Mouse (Mus musculus) liver, postnatal 0 days (tissue): Measurements from ENCODE around the gene Wasl. TPM values are rescaled to one million over a fixed set of nuclear protein-coding genes. Genes with fewer than 3 reads are reported as not detected.

Source experiments
- ATAC-seq: fragments of 200-750 bp; cut with Nextera tagmentation; 2 replicates; pipeline ENCODE4 v1.8.0; 2017; ENCODE audit warnings: mild to moderate bottlenecking, moderate library complexity
- DNase-seq: peaks from one replicate; pipeline ENCODE4 v3.0.0-alpha.2; 2016
- H3K27ac ChIP-seq: fragments of 300-500 bp; sonication (generic); 2 replicates; pipeline ENCODE4 v1.5.1; 2014; ENCODE audit warnings: antibody characterized with exemption, moderate library complexity, mild to moderate bottlenecking, low read depth
- H3K27me3 ChIP-seq: fragments of 300-500 bp; sonication (generic); 2 replicates; pipeline ENCODE4 v1.6.1; 2014; ENCODE audit warnings: low read length, control low read depth, mixed read lengths; ENCODE audit not compliant: insufficient read depth
- H3K36me3 ChIP-seq: fragments of 300-500 bp; sonication (generic); replicated peaks from 2 replicates; pipeline ENCODE4 v1.6.1; 2014; ENCODE audit warnings: mild to moderate bottlenecking, control low read depth, low read length, moderate library complexity, mixed read lengths; ENCODE audit not compliant: insufficient read depth
- H3K4me1 ChIP-seq: fragments of 300-500 bp; sonication (generic); 2 replicates; pipeline ENCODE4 v1.6.1; 2014; ENCODE audit warnings: antibody characterized with exemption, mild to moderate bottlenecking, control low read depth; ENCODE audit not compliant: insufficient read depth
- H3K4me2 ChIP-seq: fragments of 300-500 bp; sonication (generic); 2 replicates; pipeline ENCODE4 v1.6.1; 2014; ENCODE audit warnings: low read depth, mild to moderate bottlenecking, low read length, moderate library complexity, mixed read lengths
- H3K4me3 ChIP-seq: fragments of 300-500 bp; sonication (generic); 2 replicates; pipeline ENCODE4 v1.5.1; 2014; ENCODE audit warnings: low read depth, low read length
- H3K9ac ChIP-seq: fragments of 300-500 bp; sonication (generic); replicated peaks from 2 replicates; pipeline ENCODE4 v1.6.1; 2014; ENCODE audit warnings: mild to moderate bottlenecking, moderate library complexity
- H3K9me3 ChIP-seq: fragments of 300-500 bp; sonication (generic); 2 replicates; pipeline ENCODE4 v1.6.1; 2016; ENCODE audit warnings: mild to moderate bottlenecking, control low read depth, low read length, mixed read lengths
- CTCF ChIP-seq: sonication (generic); IDR thresholded peaks from 2 replicates; pipeline ENCODE4 v1.5.1; 2016; ENCODE audit warnings: antibody characterized with exemption, low read depth
- EP300 ChIP-seq: IDR thresholded peaks from 2 replicates; pipeline ENCODE4 v1.6.1; 2016; ENCODE audit warnings: antibody characterized with exemption, low read depth, mild to moderate bottlenecking
- WGBS: fragments of 180-500 bp; shearing (Covaris S2); extraction: QIAGEN DNeasy Blood & Tissue Kit; methylation state at CpG from one replicate; pipeline ENCODE4 v1.1.7; 2014; ENCODE audit not compliant: insufficient replicate concordance; 5-methylcytosine and 5-hydroxymethylcytosine counted together
- polyA plus RNA-seq: library from polyadenylated mRNA; unstranded; fragments of >200 nt; fragmentation: Nextera tagmentation; extraction: Ambion mirVana; gene quantifications from 2 replicates; pipeline ENCODE4 v1.2.1, GENCODE M21; 2015

Gene Wasl
- polyA plus RNA-seq, 1 experiment from 2014 or later = 44.2 TPM

DNA sequence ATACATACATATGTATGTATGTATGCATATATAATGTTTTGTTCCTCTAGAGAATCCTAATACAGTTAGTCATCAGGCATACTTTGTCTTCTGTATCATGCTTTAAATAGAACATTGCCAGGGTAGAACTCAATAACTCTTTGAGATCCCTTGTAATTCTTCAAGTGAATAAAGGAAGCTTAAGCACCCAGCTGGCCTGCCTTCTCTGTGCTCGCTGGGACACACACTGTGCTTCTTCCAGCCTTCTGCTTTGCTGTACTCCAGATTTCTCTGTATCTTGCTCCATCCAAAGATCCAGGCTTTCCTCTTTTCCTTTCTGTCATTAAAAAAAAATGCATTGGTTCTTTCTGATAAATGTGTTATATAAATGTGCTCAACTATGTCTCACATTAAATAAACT lies 23.1 kb upstream of the Wasl start:
- H3K9ac ChIP-seq = no peak overlapping the region
- ATAC-seq (no peak), DNase-seq (no peak)
- no peak overlapping the region for H3K4me2 ChIP-seq
- H3K4me1 ChIP-seq = no peaks in the 10 kb centered on the region
- no peak for TF ChIP-seq EP300
- TF ChIP-seq CTCF = no peak
- H3K9me3 ChIP-seq = no peaks in the 10 kb centered on the region
- no peak overlapping the region for H3K4me3 ChIP-seq
- no peaks in the 10 kb centered on the region for H3K27me3 ChIP-seq
- 71% methylated on average over 1 of the region's 1 CpGs for WGBS
- H3K36me3 ChIP-seq = no peaks in the 10 kb centered on the region
- H3K27ac ChIP-seq = no peak overlapping the region

DNA sequence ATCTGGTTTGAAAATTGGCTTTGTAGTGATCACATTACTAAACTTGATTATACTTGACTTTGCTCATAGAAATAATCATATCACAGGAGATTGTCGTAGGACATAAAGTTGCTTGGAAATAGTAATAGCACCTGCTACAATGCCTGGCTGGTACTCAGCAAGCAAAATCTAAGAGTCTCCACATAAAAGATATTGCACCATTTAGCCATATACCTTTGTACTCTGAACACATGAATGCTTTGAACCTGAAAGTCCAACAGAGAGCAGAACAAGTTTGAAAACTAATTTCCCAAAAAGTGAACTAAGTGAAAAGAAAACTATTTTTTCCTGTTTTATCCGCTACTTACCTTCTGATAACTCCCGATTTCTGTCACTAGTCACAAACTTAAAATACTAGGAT lies 18.3 kb upstream of the Wasl start:
- DNase-seq (no peak), ATAC-seq (no peak)
- 82% methylated on average over 3 of the region's 3 CpGs for WGBS
- TF ChIP-seq CTCF (no peak), EP300 (no peak)
- Histone ChIP-seq H3K27ac (no peak overlapping the region), H3K4me1 (no peaks in the 10 kb centered on the region), H3K9ac (no peak overlapping the region), H3K9me3 (no peaks in the 10 kb centered on the region), H3K4me3 (no peak overlapping the region), H3K4me2 (no peak overlapping the region), H3K36me3 (no peaks in the 10 kb centered on the region), H3K27me3 (no peaks in the 10 kb centered on the region)

- DNase-seq (no peak), ATAC-seq (no peak)
- Histone ChIP-seq H3K9ac (no peak overlapping the region), H3K9me3 (no peaks in the 10 kb centered on the region), H3K4me2 (no peak overlapping the region), H3K27ac (no peak overlapping the region), H3K27me3 (no peaks in the 10 kb centered on the region), H3K4me3 (no peak overlapping the region), H3K36me3 (no peaks in the 10 kb centered on the region), H3K4me1 (0 out of 2 replicates have a peak, but pooled peaks cover 2% of the 10 kb centered on the region)
- WGBS = 48% methylated on average over 3 of the region's 3 CpGs
- TF ChIP-seq EP300 (no peak), CTCF (no peak)
These were observed 3.0 kb upstream of the Wasl start for GRCm38 (mm10) chr6:24667829-24668228.

GRCm38 (mm10) chr6:24666248-24666647 lies 1.4 kb upstream of the Wasl start:
- DNase-seq (no peak), ATAC-seq (no peak)
- H3K9ac ChIP-seq = no peak overlapping the region
- H3K36me3 ChIP-seq = no peaks in the 10 kb centered on the region
- no peak for TF ChIP-seq EP300
- TF ChIP-seq CTCF = no peak
- no peaks in the 10 kb centered on the region for H3K27me3 ChIP-seq
- H3K4me1 ChIP-seq = peaks cover 10% of the 10 kb centered on the region
- H3K9me3 ChIP-seq = no peaks in the 10 kb centered on the region
- H3K4me3 ChIP-seq = no peak overlapping the region
- no peak overlapping the region for H3K27ac ChIP-seq
- no peak overlapping the region for H3K4me2 ChIP-seq
- 75% methylated on average over 5 of the region's 5 CpGs for WGBS

DNA sequence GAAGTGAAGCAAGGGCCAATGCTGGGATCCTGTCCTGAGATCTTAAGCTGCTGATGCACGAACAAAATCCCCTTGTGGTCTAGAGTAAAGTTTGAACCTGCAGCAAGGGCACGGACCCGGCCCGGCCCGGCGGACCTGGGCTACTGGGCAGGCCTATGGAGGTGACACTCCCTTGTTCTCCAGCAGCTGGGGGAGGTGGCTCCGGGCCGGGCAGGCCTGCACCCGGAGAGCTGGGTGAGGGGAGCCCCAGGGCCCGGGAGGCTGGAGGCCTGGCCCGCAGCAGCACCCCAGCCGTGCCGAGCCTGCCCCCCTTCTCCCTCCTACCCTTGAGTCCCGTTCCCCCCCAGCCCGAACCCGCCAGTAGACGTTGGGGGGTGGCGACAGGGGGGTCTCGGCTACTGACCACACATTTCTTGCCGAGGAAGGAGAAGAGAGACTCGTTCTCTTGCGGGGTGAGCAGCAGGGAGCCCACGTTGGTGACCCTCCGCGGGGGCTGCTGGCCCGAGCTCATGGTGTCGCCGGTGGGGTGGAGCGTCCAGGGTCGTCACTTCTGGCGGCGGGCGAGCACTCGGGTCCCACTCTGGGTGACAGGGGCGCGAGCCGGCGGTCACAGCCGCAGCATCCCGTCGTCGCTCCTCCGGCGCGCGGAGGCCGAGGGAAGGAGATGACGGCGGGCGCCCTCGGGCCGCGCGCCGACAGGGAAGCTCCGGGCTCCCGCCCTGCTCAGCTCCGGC lies 509 bp downstream of the Wasl start:
- peaks cover 10% of the 10 kb centered on the region for H3K4me1 ChIP-seq
- H3K27me3 ChIP-seq = no peaks in the 10 kb centered on the region
- peak overlapping the region; percentile 98 for H3K4me3 ChIP-seq
- no peak for TF ChIP-seq CTCF
- H3K9ac ChIP-seq = peak overlapping the region; percentile 99
- no peaks in the 10 kb centered on the region for H3K36me3 ChIP-seq
- ATAC-seq (peak; percentile 50), DNase-seq (peak; percentile 67)
- peak overlapping the region; percentile 80 for H3K4me2 ChIP-seq
- WGBS = 0% methylated on average over 35 of the region's 58 CpGs
- peak overlapping the region; percentile 98 for H3K27ac ChIP-seq
- no peaks in the 10 kb centered on the region for H3K9me3 ChIP-seq

GRCm38 (mm10) chr6:24663196-24664132 lies 1.3 kb downstream of the Wasl start:
- Histone ChIP-seq H3K9me3 (no peaks in the 10 kb centered on the region), H3K27me3 (no peaks in the 10 kb centered on the region), H3K4me1 (peaks cover 10% of the 10 kb centered on the region), H3K4me3 (peak overlapping the region; percentile 98), H3K27ac (peak overlapping the region; percentile 98), H3K9ac (peak overlapping the region; percentile 99), H3K4me2 (peak overlapping the region; percentile 80), H3K36me3 (no peaks in the 10 kb centered on the region)
- TF ChIP-seq CTCF = no peak
- TF ChIP-seq EP300 = no peak
- 8% methylated on average over 21 of the region's 21 CpGs for WGBS
- no peak for ATAC-seq
- peak; percentile 32 for DNase-seq
